Mouse (Mus musculus) megakaryocyte, embryonic 14.5 days (primary cell): ENCODE results near the gene Ptprg.

Source experiments
- FLI1 ChIP-seq: IDR thresholded peaks from 2 replicates; pipeline ENCODE4 v1.6.1; 2012; ENCODE audit warnings: low read length, inconsistent platforms, mixed read lengths
- GATA1 ChIP-seq: IDR thresholded peaks from 3 replicates; pipeline ENCODE4 v1.6.1; 2012; ENCODE audit warnings: mixed read lengths, low read length, inconsistent platforms, borderline replicate concordance

- TF ChIP-seq FLI1 (no peak), GATA1 (no peak)
Measured at GRCm38 (mm10) chr14:12029926-12030325, 476.6 kb downstream of the Ptprg start.
